Mouse (Mus musculus) ZHBTc4 (cell line): ENCODE measurements at regions not wholly inside any gene's neighbourhood (a gene's known extent, or its start where the extent isn't known, plus 50 kb on each side); places are given as distances from the start of the nearest gene placed in this dataset.
A peak's percentile ranks its signal among the peaks of the same experiment; 100 is the strongest.

Source experiments
- DNase-seq: peaks from one replicate; pipeline ENCODE4 v3.0.0-alpha.2; 2011; ENCODE audit warnings: low read depth, low spot score

DNA sequence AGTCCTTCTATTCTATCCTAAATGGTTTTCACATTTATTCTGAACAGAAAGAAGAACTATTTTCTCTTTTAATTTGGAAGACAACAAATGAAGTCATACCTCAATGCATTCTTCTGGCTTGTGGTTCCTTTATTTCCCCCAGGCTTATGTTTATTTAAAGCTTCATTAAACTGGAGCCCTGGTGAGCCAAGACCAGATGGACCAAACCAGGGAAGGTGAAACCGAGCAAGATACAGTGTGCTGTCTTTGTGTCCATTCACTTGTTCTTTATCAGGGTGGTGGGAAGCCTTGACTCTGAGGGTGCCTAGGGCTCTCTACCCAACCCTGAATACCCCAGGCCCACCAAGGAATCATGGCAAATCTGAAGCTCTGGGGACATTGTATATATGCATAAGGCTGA lies 606.3 kb downstream of the Pdcd6ip start:
- DNase-seq = no peak

DNA sequence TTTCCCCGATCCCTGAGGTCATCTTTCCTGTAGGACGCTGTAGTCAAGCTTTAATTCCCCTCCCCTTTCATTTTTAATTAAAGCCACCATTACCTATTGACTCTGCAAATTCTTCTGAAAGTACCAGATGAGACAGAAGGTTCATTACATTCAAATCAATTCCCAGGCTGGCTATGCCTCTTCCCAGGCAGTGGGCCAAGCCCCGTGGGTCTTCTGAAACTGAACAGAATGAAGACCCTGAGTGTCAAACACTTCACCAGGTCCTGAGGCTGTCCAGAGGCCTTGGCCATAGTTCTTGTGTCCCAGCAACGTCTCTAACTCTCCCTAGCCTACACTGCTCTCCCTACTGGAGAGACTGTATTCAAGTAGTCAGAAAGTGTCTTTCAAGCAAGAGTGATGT lies 607.4 kb downstream of the Pdcd6ip start:
- DNase-seq = no peak

GRCm38 (mm10) chr9:113095421-113095820 lies 612.6 kb downstream of the Pdcd6ip start:
- DNase-seq = peak; percentile 9

- DNase-seq = no peak
Measured at GRCm38 (mm10) chr9:113093863-113094390, 614.1 kb downstream of the Pdcd6ip start.

- DNase-seq = no peak
Measured at GRCm38 (mm10) chr9:113091881-113092280, 616.2 kb downstream of the Pdcd6ip start.

DNA sequence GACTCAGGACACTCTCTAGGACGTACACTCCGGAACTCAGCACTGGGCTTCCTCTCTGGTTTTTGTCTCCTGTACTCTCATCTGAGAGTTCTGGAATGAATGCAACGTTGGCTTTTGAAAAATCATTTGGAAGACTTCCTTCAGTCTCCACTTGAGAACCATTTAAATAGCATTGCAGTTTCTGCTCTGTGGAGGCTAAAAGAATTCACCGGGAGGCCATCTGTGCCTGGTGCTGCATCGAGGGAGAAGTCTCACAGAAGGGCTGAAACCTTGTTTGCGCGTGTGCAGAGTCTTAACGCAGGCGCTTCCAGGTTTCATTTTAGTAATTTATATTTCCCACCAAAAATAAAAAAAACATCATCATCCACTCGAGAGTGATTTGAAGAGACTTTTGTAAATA lies 620.3 kb downstream of the Pdcd6ip start:
- DNase-seq = no peak

GRCm38 (mm10) chr9:113085281-113085810 lies 622.7 kb downstream of the Pdcd6ip start:
- DNase-seq = no peak

DNA sequence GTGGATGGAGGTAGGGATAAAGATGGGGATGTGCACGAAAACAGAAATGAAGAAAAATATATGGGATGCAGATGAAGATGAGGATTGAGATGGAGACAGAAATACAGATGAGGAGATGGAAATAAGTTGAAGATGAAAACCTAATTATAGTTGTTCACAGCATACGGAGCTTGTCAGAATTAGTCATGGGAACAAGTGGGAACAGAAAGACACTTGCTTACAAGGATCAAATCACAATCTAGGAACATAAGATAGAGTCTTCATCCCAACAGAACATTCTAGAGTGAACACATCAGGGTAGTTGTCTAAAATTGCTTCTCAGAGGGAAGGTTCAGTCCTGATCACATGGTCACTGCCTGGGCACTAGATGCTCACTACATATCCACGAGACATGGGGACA lies 633.2 kb downstream of the Pdcd6ip start:
- DNase-seq = no peak

DNA sequence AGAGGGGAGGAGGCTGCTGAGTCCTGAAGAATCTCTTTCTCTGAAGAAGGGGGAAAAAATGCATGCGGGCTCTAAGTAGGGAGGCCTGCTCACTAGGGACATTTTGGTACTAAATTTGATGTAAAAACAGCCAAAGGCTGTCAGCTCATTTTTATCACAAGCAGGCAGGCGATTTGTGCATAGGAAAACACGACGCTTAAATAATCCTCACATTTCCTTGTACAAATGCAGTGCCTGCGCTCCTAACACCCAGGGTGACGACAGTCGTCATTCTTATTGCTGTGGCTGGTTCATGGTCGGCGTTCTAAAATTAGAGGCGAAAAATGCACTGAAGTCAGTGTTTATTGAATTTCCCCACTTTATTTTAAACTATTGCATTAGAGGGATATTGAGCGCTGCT lies 650.6 kb downstream of the Pdcd6ip start:
- DNase-seq = no peak

- no peak for DNase-seq
Measured at GRCm38 (mm10) chr9:113044556-113045178, 663.4 kb downstream of the Pdcd6ip start.

- no peak for DNase-seq
Measured at GRCm38 (mm10) chr9:113040885-113041284, 667.2 kb downstream of the Pdcd6ip start.

GRCm38 (mm10) chr9:113033996-113034395 lies 674.1 kb downstream of the Pdcd6ip start:
- DNase-seq = no peak

- DNase-seq = no peak
Measured at GRCm38 (mm10) chr9:113029091-113029490, 679.0 kb downstream of the Pdcd6ip start.

- no peak for DNase-seq
Measured at GRCm38 (mm10) chr9:113026904-113027193, 681.2 kb downstream of the Pdcd6ip start.

DNA sequence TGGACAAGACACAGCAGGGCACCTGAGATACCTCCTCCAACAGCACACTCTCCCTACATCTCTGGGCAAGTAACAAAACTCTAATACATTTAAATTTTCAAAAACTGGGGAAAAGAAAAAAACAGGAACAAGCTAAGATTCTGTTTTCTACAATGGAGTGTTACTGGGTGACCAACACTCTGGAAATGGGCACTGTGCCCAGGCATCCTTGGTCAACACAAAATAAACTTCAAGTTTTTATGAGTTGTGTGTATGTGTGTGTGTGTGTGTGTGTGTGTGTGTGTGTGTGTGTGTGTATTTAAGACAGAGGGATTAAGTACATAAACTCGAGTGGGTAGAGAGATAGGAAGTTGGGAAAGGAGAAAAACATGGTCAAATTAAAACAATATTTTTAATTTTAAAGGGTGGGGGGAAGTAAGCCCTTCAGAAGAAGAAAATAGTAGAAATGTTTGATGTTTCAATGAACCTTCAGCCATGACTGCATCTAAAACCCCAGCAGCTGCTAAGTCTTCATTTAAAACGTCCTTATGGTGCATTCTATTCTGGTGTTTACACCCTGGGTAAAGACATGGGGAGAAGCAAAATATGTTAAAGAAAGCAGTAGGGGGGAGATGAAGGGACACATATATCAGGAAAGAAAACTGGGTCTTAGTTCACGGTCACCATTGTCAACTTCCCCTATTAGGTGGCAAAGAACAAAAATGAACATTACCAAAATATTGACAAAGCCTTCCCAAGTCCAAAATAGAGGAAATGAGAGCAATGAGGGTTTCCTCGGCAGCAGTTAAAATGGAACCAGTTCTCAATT lies 681.8 kb downstream of the Pdcd6ip start:
- DNase-seq = no peak

- no peak for DNase-seq
Measured at GRCm38 (mm10) chr9:113021866-113022645, 686.0 kb downstream of the Pdcd6ip start.

DNA sequence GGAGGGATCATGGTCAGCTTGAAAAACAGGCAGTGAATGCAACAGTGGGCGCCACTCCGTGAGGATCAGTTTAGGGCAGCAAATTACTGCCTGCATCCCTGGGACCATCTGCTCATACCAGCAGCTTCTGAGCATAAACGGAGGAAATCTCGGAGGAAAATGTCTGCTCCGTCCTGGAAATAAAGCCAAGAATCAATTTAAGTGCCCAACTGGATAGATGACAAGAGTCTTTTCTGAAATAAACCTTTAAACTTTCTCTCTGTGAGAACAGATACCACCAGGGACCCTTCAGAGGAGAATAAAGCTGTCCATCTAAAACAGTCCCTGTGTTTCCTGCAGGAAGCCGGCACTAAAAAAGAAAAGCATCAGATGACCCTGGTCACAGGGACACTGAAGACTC lies 688.5 kb downstream of the Pdcd6ip start:
- DNase-seq = no peak

DNA sequence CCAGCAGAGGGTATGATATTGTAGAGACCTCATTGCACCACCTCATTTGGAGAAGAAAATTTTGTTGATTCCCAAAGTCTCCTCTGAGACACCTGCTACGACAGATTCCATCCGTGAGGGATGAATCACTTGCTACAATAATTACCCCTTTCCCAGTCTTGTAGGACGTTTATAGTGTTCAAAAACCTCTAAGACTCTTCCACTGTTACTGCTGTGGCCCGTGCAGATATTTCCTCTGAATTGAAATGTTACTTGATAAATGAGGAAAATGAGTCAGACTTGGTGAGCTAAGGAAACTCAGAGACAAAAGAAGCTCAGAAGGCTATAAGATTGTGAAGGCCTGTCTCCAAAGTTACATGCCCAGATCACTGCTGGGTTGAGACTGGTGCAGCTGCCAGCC lies 700.0 kb downstream of the Pdcd6ip start:
- no peak for DNase-seq

GRCm38 (mm10) chr9:112996204-112996603 lies 711.9 kb downstream of the Pdcd6ip start:
- DNase-seq = peak; percentile 4

DNA sequence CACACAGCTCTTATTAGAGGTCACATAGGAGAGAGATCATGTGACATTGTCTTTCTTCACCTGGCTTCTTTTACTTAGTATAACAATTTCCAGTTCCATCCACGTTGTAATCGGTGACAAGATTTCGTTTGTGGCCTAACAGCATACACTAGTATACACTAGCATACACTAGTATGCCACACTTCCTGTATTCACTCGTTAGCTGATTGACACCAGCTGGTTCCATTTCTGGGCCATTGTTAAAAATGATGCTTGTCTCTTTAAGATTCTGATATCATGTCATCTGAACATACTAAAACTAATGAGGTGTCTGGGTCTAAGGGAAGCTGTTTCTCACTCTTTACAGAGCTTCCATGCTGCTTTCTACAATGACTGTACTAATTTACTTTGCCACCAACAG lies 713.3 kb downstream of the Pdcd6ip start:
- DNase-seq = no peak

GRCm38 (mm10) chr9:112993627-112994026 lies 714.4 kb downstream of the Pdcd6ip start:
- DNase-seq = no peak

DNA sequence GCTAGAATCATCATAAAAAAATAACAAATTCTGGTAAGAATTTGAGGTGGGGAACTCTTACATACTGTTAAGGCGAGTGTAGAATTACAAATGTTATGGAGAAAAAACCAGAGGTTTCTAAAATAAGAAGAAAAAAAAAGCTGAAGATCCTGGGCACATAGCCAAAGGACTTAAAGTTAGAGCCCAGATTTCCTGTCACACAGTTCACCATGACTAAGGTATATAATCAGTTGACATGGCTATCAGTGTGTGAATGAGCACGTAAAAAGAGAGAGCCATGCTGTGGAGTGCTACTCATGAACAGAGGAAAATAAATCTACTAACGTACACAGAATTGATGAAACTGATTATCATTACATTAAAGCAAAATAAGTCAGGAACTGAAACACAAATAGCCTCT lies 715.1 kb downstream of the Pdcd6ip start:
- DNase-seq = no peak
